Mouse (Mus musculus) midbrain, embryonic 13.5 days (tissue): ENCODE measurements at regions not wholly inside any gene's neighbourhood (a gene's known extent, or its start where the extent isn't known, plus 50 kb on each side); places are given as distances from the start of the nearest gene placed in this dataset.
"Not testable (repeated sequence)": the region's sequence is repeated elsewhere in the genome, so short reads cannot be mapped to it uniquely, and the experiment has no call there.

Source experiments
- ATAC-seq: fragments of 200-750 bp; cut with Nextera tagmentation; 2 replicates; pipeline ENCODE4 v1.8.0; 2017; ENCODE audit warnings: mild to moderate bottlenecking, moderate TSS enrichment, moderate library complexity
- H3K27ac ChIP-seq: fragments of 300-500 bp; sonication (generic); 2 replicates; pipeline ENCODE4 v1.5.1; 2015; ENCODE audit warnings: inconsistent platforms, mild to moderate bottlenecking, moderate library complexity
- H3K27me3 ChIP-seq: fragments of 300-500 bp; sonication (generic); 2 replicates; pipeline ENCODE4 v1.6.1; 2015; ENCODE audit warnings: mild to moderate bottlenecking, inconsistent platforms
- H3K36me3 ChIP-seq: fragments of 300-500 bp; sonication (generic); 2 replicates; pipeline ENCODE4 v1.6.1; 2015; ENCODE audit warnings: mild to moderate bottlenecking, inconsistent platforms
- H3K4me1 ChIP-seq: fragments of 300-500 bp; sonication (generic); replicated peaks from 2 replicates; pipeline ENCODE4 v1.6.1; 2015; ENCODE audit warnings: inconsistent platforms
- H3K4me2 ChIP-seq: fragments of 300-500 bp; sonication (generic); replicated peaks from 2 replicates; pipeline ENCODE4 v1.6.1; 2015; ENCODE audit warnings: moderate library complexity, mild to moderate bottlenecking, inconsistent platforms
- H3K4me3 ChIP-seq: fragments of 300-500 bp; sonication (generic); replicated peaks from 2 replicates; pipeline ENCODE4 v1.5.1; 2015; ENCODE audit warnings: mild to moderate bottlenecking, inconsistent platforms
- H3K9ac ChIP-seq: fragments of 300-500 bp; sonication (generic); replicated peaks from 2 replicates; pipeline ENCODE4 v1.6.1; 2015; ENCODE audit warnings: mild to moderate bottlenecking, inconsistent platforms
- H3K9me3 ChIP-seq: fragments of 300-500 bp; sonication (generic); 2 replicates; pipeline ENCODE4 v1.6.1; 2016; ENCODE audit warnings: mild to moderate bottlenecking, inconsistent platforms
- WGBS: fragments of 180-500 bp; shearing (Covaris S2); methylation state at CpG from one replicate; pipeline ENCODE4 v1.1.7; 2015; 5-methylcytosine and 5-hydroxymethylcytosine counted together

GRCm38 (mm10) chr14:27562564-27562963 lies 54.3 kb upstream of the Ccdc66 start:
- not testable (repeated sequence) for H3K9me3 ChIP-seq, H3K27ac ChIP-seq, ATAC-seq, H3K36me3 ChIP-seq, H3K4me2 ChIP-seq, H3K4me1 ChIP-seq, H3K4me3 ChIP-seq, H3K9ac ChIP-seq, H3K27me3 ChIP-seq
- 95% methylated on average over 11 of the region's 11 CpGs for WGBS

GRCm38 (mm10) chr14:27561974-27562373 lies 53.7 kb upstream of the Ccdc66 start:
- H3K4me1 ChIP-seq, H3K4me3 ChIP-seq, H3K9ac ChIP-seq, H3K36me3 ChIP-seq, H3K9me3 ChIP-seq, H3K27ac ChIP-seq, ATAC-seq, H3K4me2 ChIP-seq, H3K27me3 ChIP-seq: not testable (repeated sequence)
- WGBS: 91% methylated on average over 9 of the region's 9 CpGs

DNA sequence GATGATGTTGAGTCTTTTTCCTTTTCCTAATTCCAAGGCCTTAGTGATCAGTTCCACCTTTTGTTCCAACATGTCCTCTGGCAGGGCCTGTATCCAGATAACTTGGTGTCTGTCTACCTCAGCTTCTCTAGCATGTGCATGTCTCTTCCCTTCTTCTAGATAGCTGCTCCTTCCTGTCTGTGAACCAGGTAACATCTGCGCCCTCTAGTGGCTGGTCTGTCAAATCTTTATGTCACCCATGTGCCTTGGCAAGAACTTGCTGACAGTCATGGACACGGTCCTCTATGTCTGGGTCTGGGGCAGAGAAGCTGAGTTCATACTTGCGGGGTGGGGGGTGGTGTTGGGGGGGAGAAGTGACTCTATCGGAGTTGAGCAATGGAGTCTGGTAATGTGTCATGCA lies 52.2 kb upstream of the Ccdc66 start:
- Histone ChIP-seq H3K4me1 (no peaks in the 10 kb centered on the region), H3K27ac (no peak overlapping the region), H3K36me3 (no peaks in the 10 kb centered on the region), H3K27me3 (no peaks in the 10 kb centered on the region), H3K4me3 (no peak overlapping the region), H3K9ac (no peak overlapping the region), H3K4me2 (no peak overlapping the region), H3K9me3 (no peaks in the 10 kb centered on the region)
- 0 out of 2 replicates have a peak, but pooled peaks have one; percentile 30 for ATAC-seq
- WGBS: 59% methylated on average over 4 of the region's 4 CpGs

GRCm38 (mm10) chr14:27558794-27559491 lies 50.7 kb upstream of the Ccdc66 start:
- WGBS: 80% methylated on average over 3 of the region's 3 CpGs
- Histone ChIP-seq H3K9me3 (no peaks in the 10 kb centered on the region), H3K36me3 (no peaks in the 10 kb centered on the region), H3K4me2 (no peak overlapping the region), H3K27ac (no peak overlapping the region), H3K9ac (no peak overlapping the region), H3K4me3 (no peak overlapping the region), H3K4me1 (no peaks in the 10 kb centered on the region), H3K27me3 (no peaks in the 10 kb centered on the region)
- ATAC-seq: no peak
